Comparison of ENCODE assay signal across 8 mouse cellular contexts in the genomic region with DNA sequence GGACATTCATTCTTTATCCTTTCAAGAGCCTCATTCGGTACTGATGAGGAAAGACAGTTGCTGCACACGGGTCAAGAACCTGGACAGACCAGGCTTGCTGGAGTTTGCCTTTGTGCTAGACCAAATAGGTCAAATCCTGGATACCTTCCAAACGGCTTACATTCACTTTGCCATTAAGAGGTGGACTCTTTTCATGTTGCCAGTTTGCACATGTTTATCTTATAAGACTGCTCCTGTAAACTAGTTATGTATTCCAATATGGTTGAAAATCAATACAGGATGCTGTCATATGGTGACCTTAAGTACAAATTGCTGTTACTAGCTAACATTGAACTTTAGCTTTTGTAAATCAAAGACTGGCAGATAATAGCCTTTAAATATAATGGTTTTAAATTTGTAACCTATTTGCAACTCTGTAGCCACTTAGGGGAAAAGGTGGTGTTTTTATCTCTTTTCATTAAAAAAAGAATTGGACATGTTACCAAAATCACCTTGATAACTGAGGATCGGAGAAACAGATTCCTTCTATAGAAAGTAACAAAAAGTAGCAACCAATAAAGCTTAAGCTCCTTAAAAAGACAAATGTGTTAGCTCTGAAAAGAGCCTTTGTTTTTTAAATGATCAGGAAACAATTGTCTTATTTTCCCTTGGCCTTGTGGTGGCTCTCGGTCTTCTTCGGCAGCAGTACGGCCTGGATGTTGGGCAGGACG. TPM values are rescaled to one million over a fixed set of nuclear protein-coding genes. Genes with fewer than 3 reads are reported as not detected.
DNase-seq lines count a peak whose midpoint lies in the region; ATAC-seq lines count a peak whose summit lies in the region.

No protein-coding gene starts in this region.

- 2% methylated on average over 8 of the region's 8 CpGs for WGBS in forebrain, embryonic 15.5 days
- 6% methylated on average over 8 of the region's 8 CpGs for WGBS in liver, embryonic 12.5 days (ENCODE audit: insufficient replicate concordance)
- WGBS in stomach, embryonic 16.5 days, result 5% methylated on average over 8 of the region's 8 CpGs

- ATAC-seq in forebrain, embryonic 15.5 days (replicated peaks), result no peak
- ATAC-seq in liver, embryonic 12.5 days, result no peak
- no peak for ATAC-seq in stomach, embryonic 16.5 days (ENCODE audit: insufficient read depth, low FRiP score)

- peak overlapping the region; percentile 49 for H3K9ac ChIP-seq in forebrain, embryonic 15.5 days (replicated peaks)
- H3K9ac ChIP-seq in liver, embryonic 12.5 days, result peak overlapping the region; percentile 77
- peak overlapping the region; percentile 62 for H3K9ac ChIP-seq in stomach, embryonic 16.5 days (ENCODE audit: low read length)

- no peaks in the 10 kb centered on the region for H3K9me3 ChIP-seq in forebrain, embryonic 15.5 days
- H3K9me3 ChIP-seq in liver, embryonic 12.5 days (replicated peaks), result no peaks in the 10 kb centered on the region
- no peaks in the 10 kb centered on the region for H3K9me3 ChIP-seq in stomach, embryonic 16.5 days (replicated peaks; ENCODE audit: control insufficient read depth, low read length)

- no peaks in the 10 kb centered on the region for H3K27me3 ChIP-seq in forebrain, embryonic 15.5 days
- H3K27me3 ChIP-seq in liver, embryonic 12.5 days (replicated peaks), result no peaks in the 10 kb centered on the region
- H3K27me3 ChIP-seq in stomach, embryonic 16.5 days (ENCODE audit: control insufficient read depth, insufficient read depth, low read length), result no peaks in the 10 kb centered on the region

- peak overlapping the region; percentile 57 for H3K4me2 ChIP-seq in forebrain, embryonic 15.5 days (replicated peaks)
- peak overlapping the region; percentile 67 for H3K4me2 ChIP-seq in liver, embryonic 12.5 days
- H3K4me2 ChIP-seq in stomach, embryonic 16.5 days (ENCODE audit: low read depth, low read length), result peak overlapping the region; percentile 49

- intact Hi-C loops in heart, postnatal 36 days (cut with DNase I), result loop anchor here (10.0 kb wide), 5 partner anchors 48 to 1898 kb away; a partner anchor contains a TSS

- DNase-seq in heart, adult 11 months, result peak; percentile 30
- DNase-seq in heart, postnatal 36 days, result no peak
- DNase-seq in MN1 (ENCODE audit: low spot score), result peak; percentile 55
- DNase-seq in adrenal gland, postnatal 25 days, result no peak
- no peak for DNase-seq in left cerebral cortex, adult 18-20 months (ENCODE audit: low spot score in 2 of 2)

- peak overlapping the region; percentile 42 for H3K4me3 ChIP-seq in forebrain, embryonic 15.5 days
- H3K4me3 ChIP-seq in liver, embryonic 12.5 days, result peak overlapping the region; percentile 54
- H3K4me3 ChIP-seq in stomach, embryonic 16.5 days (replicated peaks; ENCODE audit: low read length), result peak overlapping the region; percentile 43

- H3K4me1 ChIP-seq in forebrain, embryonic 15.5 days, result peaks cover 43% of the 10 kb centered on the region
- peaks cover 66% of the 10 kb centered on the region for H3K4me1 ChIP-seq in liver, embryonic 12.5 days
- H3K4me1 ChIP-seq in stomach, embryonic 16.5 days (ENCODE audit: control insufficient read depth, insufficient read depth, low read length), result peaks cover 37% of the 10 kb centered on the region

- H3K36me3 ChIP-seq in forebrain, embryonic 15.5 days, result no peaks in the 10 kb centered on the region
- H3K36me3 ChIP-seq in liver, embryonic 12.5 days, result no peaks in the 10 kb centered on the region
- no peaks in the 10 kb centered on the region for H3K36me3 ChIP-seq in stomach, embryonic 16.5 days (ENCODE audit: control insufficient read depth, insufficient read depth, low read length)

- H3K27ac ChIP-seq in forebrain, embryonic 15.5 days (replicated peaks), result peak overlapping the region; percentile 87
- H3K27ac ChIP-seq in liver, embryonic 12.5 days, result peak overlapping the region; percentile 100
- peak overlapping the region; percentile 87 for H3K27ac ChIP-seq in stomach, embryonic 16.5 days (ENCODE audit: low read length)

RNA-seq across cellular contexts. Expression of a gene that starts 0.7 kb away (rescaled TPM):
- total RNA-seq in heart, postnatal 36 days (2021), result 1 to 10 TPM; 1.0 to 2.1 TPM
- 2.6 and 3.0 TPM in 2 replicates for polyA plus RNA-seq in forebrain, embryonic 15.5 days (2015; fragmentation: Nextera tagmentation; extraction: Ambion mirVana)
- polyA plus RNA-seq in liver, embryonic 12.5 days (2016; fragmentation: Nextera tagmentation; extraction: Ambion mirVana), result 11.2 and 14.0 TPM in 2 replicates
- 1.9 and 2.6 TPM in 2 replicates for polyA plus RNA-seq in stomach, embryonic 16.5 days (2015; fragmentation: Nextera tagmentation; extraction: Ambion mirVana)
- total RNA-seq in adrenal gland, postnatal 25 days (2021), result 17.4 and 21.1 TPM in 2 replicates
- 1 to 10 TPM; 1.1 to 2.8 TPM for total RNA-seq in left cerebral cortex, adult 18-20 months (2021)

RNA-seq across cellular contexts. Expression of a gene that starts 0.9 kb away (rescaled TPM):
- 1 to 10 TPM; 5.4 to 5.7 TPM for total RNA-seq in heart, postnatal 36 days (2021)
- 0.67 and 1.9 TPM in 2 replicates for polyA plus RNA-seq in forebrain, embryonic 15.5 days (2015; fragmentation: Nextera tagmentation; extraction: Ambion mirVana)
- polyA plus RNA-seq in liver, embryonic 12.5 days (2016; fragmentation: Nextera tagmentation; extraction: Ambion mirVana), result 3.6 and 5.6 TPM in 2 replicates
- polyA plus RNA-seq in stomach, embryonic 16.5 days (2015; fragmentation: Nextera tagmentation; extraction: Ambion mirVana), result 0.77 and 1.4 TPM in 2 replicates
- total RNA-seq in adrenal gland, postnatal 25 days (2021), result 37.8 and 38.3 TPM in 2 replicates
- total RNA-seq in left cerebral cortex, adult 18-20 months (2021), result 1 to 10 TPM; 4.1 to 7.0 TPM

RNA-seq across cellular contexts. Expression of a gene that starts 3.2 kb away (rescaled TPM):
- total RNA-seq in heart, postnatal 36 days (2021), result 10 to 100 TPM; 22.6 to 23.7 TPM
- 79.3 and 101 TPM in 2 replicates for polyA plus RNA-seq in forebrain, embryonic 15.5 days (2015; fragmentation: Nextera tagmentation; extraction: Ambion mirVana)
- 169 and 188 TPM in 2 replicates for polyA plus RNA-seq in liver, embryonic 12.5 days (2016; fragmentation: Nextera tagmentation; extraction: Ambion mirVana)
- 59.9 and 94.5 TPM in 2 replicates for polyA plus RNA-seq in stomach, embryonic 16.5 days (2015; fragmentation: Nextera tagmentation; extraction: Ambion mirVana)
- total RNA-seq in adrenal gland, postnatal 25 days (2021), result 122 and 132 TPM in 2 replicates
- 10 to 100 TPM; 65.2 to 77.9 TPM for total RNA-seq in left cerebral cortex, adult 18-20 months (2021)

RNA-seq across cellular contexts. Expression of a gene that starts 5.9 kb away (rescaled TPM):
- 10 to 100 TPM in 1 of 2 experiments, 1 to 10 TPM in 1; 9.8 to 10.6 TPM for total RNA-seq in heart, postnatal 36 days (2021)
- 9.6 and 13.7 TPM in 2 replicates for polyA plus RNA-seq in forebrain, embryonic 15.5 days (2015; fragmentation: Nextera tagmentation; extraction: Ambion mirVana)
- polyA plus RNA-seq in liver, embryonic 12.5 days (2016; fragmentation: Nextera tagmentation; extraction: Ambion mirVana), result 41.6 and 43.0 TPM in 2 replicates
- 9.6 and 10.6 TPM in 2 replicates for polyA plus RNA-seq in stomach, embryonic 16.5 days (2015; fragmentation: Nextera tagmentation; extraction: Ambion mirVana)
- total RNA-seq in adrenal gland, postnatal 25 days (2021), result 48.9 and 60.4 TPM in 2 replicates
- total RNA-seq in left cerebral cortex, adult 18-20 months (2021), result 1 to 10 TPM; 8.4 to 9.0 TPM

RNA-seq across cellular contexts. Expression of a gene that starts 23.7 kb away (rescaled TPM):
- total RNA-seq in heart, postnatal 36 days (2021), result 10 to 100 TPM; 35.1 to 36.5 TPM
- 12.2 and 15.4 TPM in 2 replicates for polyA plus RNA-seq in forebrain, embryonic 15.5 days (2015; fragmentation: Nextera tagmentation; extraction: Ambion mirVana)
- polyA plus RNA-seq in liver, embryonic 12.5 days (2016; fragmentation: Nextera tagmentation; extraction: Ambion mirVana), result 24.4 and 26.2 TPM in 2 replicates
- 9.1 and 14.2 TPM in 2 replicates for polyA plus RNA-seq in stomach, embryonic 16.5 days (2015; fragmentation: Nextera tagmentation; extraction: Ambion mirVana)
- 40.4 and 87.7 TPM in 2 replicates for total RNA-seq in adrenal gland, postnatal 25 days (2021)
- total RNA-seq in left cerebral cortex, adult 18-20 months (2021), result 10 to 100 TPM; 23.2 to 34.4 TPM

Comparison
In these comparisons a context has a peak if more than half of its experiments do, and no peak if none do; other contexts are left out.
1. DNase-seq: peak in heart, adult 11 months (single experiment) and MN1 (single experiment); none in heart, postnatal 36 days (0 of 2), adrenal gland, postnatal 25 days (single experiment) and left cerebral cortex, adult 18-20 months (0 of 2).
2. Peak in every context shown above with its lines, with median percentiles within 50 percentile points of each other: H3K27ac ChIP-seq, H3K4me2 ChIP-seq, H3K4me3 ChIP-seq and H3K9ac ChIP-seq.